Mouse (Mus musculus): ENCODE results near the gene Rnf113a2.

DNA sequence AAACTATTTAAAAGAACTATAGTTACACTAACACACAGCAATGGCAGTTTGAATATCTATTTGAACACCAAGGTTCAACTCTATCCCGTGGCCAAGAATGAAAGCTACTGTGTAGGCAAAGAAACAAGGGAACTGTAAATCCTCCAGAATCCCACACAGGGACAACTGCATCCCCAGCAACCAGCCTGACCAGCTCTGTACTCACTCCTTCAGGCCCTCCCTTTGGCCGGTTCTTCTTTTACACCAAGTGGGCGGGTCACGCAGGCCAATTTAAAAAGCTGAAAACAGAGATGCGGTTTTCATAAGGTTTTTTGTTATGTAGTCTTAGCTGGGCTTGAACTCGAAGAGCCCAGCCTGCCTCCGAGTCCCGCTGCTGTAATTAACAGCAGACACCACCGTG lies 17.9 kb upstream of the Rnf113a2 start:
- no peak for TF ChIP-seq MAFK (IDR thresholded peaks at IDR 0.05; ENCODE audit: insufficient read depth, low read depth, low read length)
- no peak for TF ChIP-seq CHD2 (IDR thresholded peaks at IDR 0.05; ENCODE audit: low read depth, low read length)
- TF ChIP-seq ZNF384 (IDR thresholded peaks at IDR 0.05; ENCODE audit: low read depth, low read length) = no peak
- no peak for TF ChIP-seq HCFC1 (IDR thresholded peaks at IDR 0.05; ENCODE audit: borderline replicate concordance, insufficient read depth, low read length)

Measured in ES-E14 (cell line).